Comparison of ENCODE assay signal across 8 mouse cellular contexts in the genomic region with DNA sequence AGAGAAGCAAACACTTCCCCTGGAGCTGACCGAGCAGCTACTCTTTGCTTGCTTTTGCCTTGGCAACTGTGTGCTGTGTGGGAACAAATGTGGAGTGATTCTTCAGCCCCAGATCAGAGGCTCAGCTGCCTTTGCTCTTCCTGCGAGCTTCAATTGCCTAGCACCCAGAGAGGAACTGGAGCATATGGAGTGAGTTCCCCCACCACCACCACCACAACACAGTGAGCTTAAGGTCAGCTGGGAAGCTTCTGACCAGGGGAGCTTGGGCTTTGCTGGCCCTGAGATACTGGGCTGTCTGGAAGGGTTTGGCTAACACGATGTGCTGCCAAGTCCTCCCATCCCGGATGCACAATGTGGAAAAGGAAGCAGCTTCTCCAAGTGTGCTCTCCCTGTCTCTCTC.
A peak's percentile ranks its signal among the peaks of the same experiment; 100 is the strongest.
DNase-seq lines count a peak whose midpoint lies in the region; ATAC-seq lines count a peak whose summit lies in the region.

No protein-coding gene starts in this region.

- no peak for DNase-seq in frontal cortex, postnatal 25 days (ENCODE audit: low spot score in 2 of 2)
- DNase-seq in right cerebral cortex, postnatal 10 days (ENCODE audit: low spot score in 2 of 2), result peak; percentile 36 to 55
- DNase-seq in right cerebral cortex, postnatal 14 days, result no peak
- peak; percentile 42 for DNase-seq in left cerebral cortex, postnatal 4 days
- DNase-seq in testis, postnatal 10 days (ENCODE audit: low spot score), result peak; percentile 52
- DNase-seq in liver, result no peak
- no peak for DNase-seq in adrenal gland, adult 18-20 months (ENCODE audit: low spot score in 2 of 2)

- peak; percentile 92 for ATAC-seq in frontal cortex, adult (ENCODE audit: low TSS enrichment)

- intact Hi-C loops in left cerebral cortex, postnatal 4 days (cut with DNase I), result no loop called here

Comparison
In these comparisons a context has a peak if more than half of its experiments do, and no peak if none do; other contexts are left out.
1. DNase-seq: peak in right cerebral cortex, postnatal 10 days (2 of 2), left cerebral cortex, postnatal 4 days (single experiment) and testis, postnatal 10 days (single experiment); none in frontal cortex, postnatal 25 days (0 of 2), right cerebral cortex, postnatal 14 days (single experiment), liver (single experiment) and adrenal gland, adult 18-20 months (0 of 2).